Mouse (Mus musculus): ENCODE results near the gene Pfkfb4.

DNA sequence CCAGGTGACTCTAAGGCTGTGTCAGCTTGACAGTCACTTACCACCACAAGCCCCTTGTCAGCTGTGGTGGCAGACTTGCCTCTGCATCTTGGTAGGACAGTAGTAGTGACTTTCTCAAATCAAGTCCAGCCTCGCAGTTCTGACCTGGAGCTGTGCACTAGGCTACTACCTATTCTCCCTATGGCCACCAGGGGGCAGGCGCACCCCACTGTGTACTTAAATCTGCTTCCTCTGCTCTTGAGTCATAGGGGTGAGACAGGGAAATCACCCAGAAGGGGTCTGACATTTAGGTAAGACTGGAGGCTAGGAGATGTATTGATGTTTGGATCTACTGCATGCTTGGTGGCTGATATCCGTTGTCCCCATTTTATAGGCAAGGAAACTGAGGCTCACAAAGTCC is 9.1 kb downstream of the Pfkfb4 start:
- no peak for TF ChIP-seq CHD2 (IDR thresholded peaks at IDR 0.05; ENCODE audit: low read depth, low read length)
- no peak for TF ChIP-seq HCFC1 (IDR thresholded peaks at IDR 0.05; ENCODE audit: borderline replicate concordance, insufficient read depth, low read length)
- peak; percentile 85 for TF ChIP-seq ZC3H11A (IDR thresholded peaks at IDR 0.05; ENCODE audit: borderline replicate concordance, low read depth, low read length)
- TF ChIP-seq ZNF384 (IDR thresholded peaks at IDR 0.05; ENCODE audit: low read depth, low read length) = no peak
